Mouse (Mus musculus) spleen, adult 2 months (tissue): ENCODE results near the gene Chchd10. TPM values are rescaled to one million over a fixed set of nuclear protein-coding genes. Genes with fewer than 3 reads are reported as not detected.

ENCODE experiments used
- DNase-seq, 2 experiments: peaks; one replicate each; pipeline versions ENCODE4 v3.0.0 to v3.0.0-alpha.2; 2012 to 2021; ENCODE audit warnings: low spot score in 2 of 2, low read depth in 1 of 2
- H3K27ac ChIP-seq: fragments of 200-500 bp; 2 replicates; pipeline ENCODE4 v1.5.1; 2012; ENCODE audit warnings: low read length, inconsistent platforms; ENCODE audit not compliant: insufficient read depth
- H3K27me3 ChIP-seq: fragments of 200-500 bp; 2 replicates; pipeline ENCODE4 v1.6.1; 2012; ENCODE audit warnings: mild to moderate bottlenecking, moderate library complexity, low read length, inconsistent platforms; ENCODE audit not compliant: control insufficient read depth, insufficient read depth
- H3K36me3 ChIP-seq: fragments of 200-500 bp; 2 replicates; pipeline ENCODE4 v1.6.1; 2012; ENCODE audit warnings: mild to moderate bottlenecking, low read length, inconsistent platforms; ENCODE audit not compliant: control insufficient read depth, insufficient read depth
- H3K4me1 ChIP-seq: fragments of 200-500 bp; 2 replicates; pipeline ENCODE4 v1.6.1; 2011; ENCODE audit warnings: inconsistent platforms; ENCODE audit not compliant: control insufficient read depth, insufficient read depth, insufficient read length
- H3K4me3 ChIP-seq: fragments of 200-500 bp; 2 replicates; pipeline ENCODE4 v1.5.1; 2011; ENCODE audit warnings: mild to moderate bottlenecking, inconsistent platforms; ENCODE audit not compliant: insufficient read depth, insufficient read length; ENCODE audit errors: extremely low read depth
- CTCF ChIP-seq: fragments of 200-500 bp; IDR thresholded peaks from 2 replicates; pipeline ENCODE4 v1.5.1; 2011; ENCODE audit warnings: mild to moderate bottlenecking, inconsistent platforms; ENCODE audit not compliant: insufficient read depth, insufficient read length, insufficient replicate concordance; ENCODE audit errors: extremely low read depth
- POLR2A ChIP-seq: fragments of 200-500 bp; IDR thresholded peaks from 2 replicates; pipeline ENCODE4 v1.6.1; 2011; ENCODE audit warnings: low read depth, low read length, inconsistent platforms
- WGBS: fragments of 180-500 bp; shearing (Covaris S2); methylation state at CpG from one replicate; pipeline ENCODE4 v1.1.7; 2018; 5-methylcytosine and 5-hydroxymethylcytosine counted together
- polyA plus RNA-seq: library from polyadenylated mRNA; depleted of rRNA; stranded (reverse); fragments of >200 nt; gene quantifications from 2 replicates; pipeline ENCODE4 v1.2.3, GENCODE M21; 2012

Gene Chchd10
- polyA plus RNA-seq, 1 experiment = 86.8 TPM

DNA sequence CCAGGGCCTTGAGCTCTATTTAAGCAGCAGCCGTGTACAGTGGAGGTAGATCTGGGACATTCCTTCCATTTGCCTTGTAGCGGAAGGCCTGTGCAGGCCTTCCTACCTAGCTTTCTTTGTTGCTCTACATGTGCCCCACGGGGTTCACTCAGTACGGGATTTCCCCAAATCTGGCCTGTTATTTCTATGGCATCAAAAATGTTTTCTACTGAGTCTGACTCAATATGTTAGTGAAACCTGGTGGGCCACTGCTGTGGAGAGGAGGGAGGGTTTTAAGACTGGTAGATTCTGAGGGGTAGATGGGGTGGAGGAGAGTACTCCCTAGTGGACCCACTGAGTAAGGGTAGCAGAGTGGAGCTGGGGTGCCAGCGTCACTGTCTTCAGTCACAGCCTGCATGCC lies 37.2 kb upstream of the Chchd10 start:
- H3K36me3 ChIP-seq = peaks cover 16% of the 10 kb centered on the region
- H3K4me3 ChIP-seq = no peak overlapping the region
- H3K27ac ChIP-seq = no peak overlapping the region
- 87% methylated on average over 5 of the region's 5 CpGs for whole genome bisulfite sequencing
- no peak for TF ChIP-seq POLR2A
- TF ChIP-seq CTCF = no peak
- peaks cover 13% of the 10 kb centered on the region for H3K4me1 ChIP-seq
- H3K27me3 ChIP-seq = no peaks in the 10 kb centered on the region
- no peak for DNase-seq

DNA sequence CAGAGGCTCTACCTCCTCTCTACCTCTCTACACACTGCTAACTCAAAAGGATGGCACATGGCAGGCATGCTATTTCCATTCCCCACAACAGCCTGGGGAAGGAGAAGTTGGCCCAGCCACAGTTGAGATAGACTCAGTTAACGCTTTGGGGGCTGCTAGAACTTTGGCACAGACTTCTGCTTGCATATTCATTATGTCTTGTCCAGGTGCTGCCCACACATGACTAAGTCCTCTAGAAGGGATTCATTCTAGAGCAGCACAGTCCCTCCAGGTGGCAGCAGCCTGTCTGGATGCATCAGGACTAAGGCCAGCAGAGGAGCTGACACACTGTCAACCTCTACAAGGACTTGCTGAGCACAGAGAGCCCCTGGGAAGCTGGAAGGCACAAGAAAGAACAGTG lies 36.7 kb upstream of the Chchd10 start:
- H3K36me3 ChIP-seq = peaks cover 16% of the 10 kb centered on the region
- H3K4me1 ChIP-seq = peaks cover 13% of the 10 kb centered on the region
- TF ChIP-seq CTCF (no peak), POLR2A (no peak)
- no peak overlapping the region for H3K4me3 ChIP-seq
- WGBS = 87% methylated on average over 1 of the region's 1 CpGs
- H3K27me3 ChIP-seq = no peaks in the 10 kb centered on the region
- no peak overlapping the region for H3K27ac ChIP-seq
- no peak for DNase-seq

DNA sequence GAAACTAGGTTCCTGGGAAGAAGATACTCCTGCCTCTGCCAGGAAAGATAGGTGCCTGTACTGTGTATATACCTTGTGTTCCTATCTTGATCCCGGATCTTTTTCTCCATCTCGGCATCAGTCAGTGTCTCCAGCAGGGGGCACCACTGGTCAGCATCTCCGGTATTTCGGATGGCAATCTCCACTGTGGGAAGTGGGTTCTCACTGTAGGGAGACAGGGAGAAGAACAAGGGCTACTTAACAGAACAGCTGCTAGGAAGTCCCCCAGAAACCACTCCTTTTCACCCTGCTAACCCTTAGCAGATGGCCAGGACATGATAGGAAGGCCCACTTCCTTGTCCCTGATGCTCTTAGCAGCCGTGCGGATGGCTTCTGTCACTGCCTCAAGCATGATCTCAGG lies 35.6 kb upstream of the Chchd10 start:
- peak; percentile 55; the same call in 1 of the 2 replicates for TF ChIP-seq CTCF
- TF ChIP-seq POLR2A = no peak
- DNase-seq = peak in 1 of 2 experiments; percentile 53
- Histone ChIP-seq H3K36me3 (peaks cover 22% of the 10 kb centered on the region), H3K27me3 (no peaks in the 10 kb centered on the region), H3K27ac (no peak overlapping the region), H3K4me3 (no peak overlapping the region), H3K4me1 (peaks cover 13% of the 10 kb centered on the region)
- 55% methylated on average over 6 of the region's 6 CpGs for WGBS

DNA sequence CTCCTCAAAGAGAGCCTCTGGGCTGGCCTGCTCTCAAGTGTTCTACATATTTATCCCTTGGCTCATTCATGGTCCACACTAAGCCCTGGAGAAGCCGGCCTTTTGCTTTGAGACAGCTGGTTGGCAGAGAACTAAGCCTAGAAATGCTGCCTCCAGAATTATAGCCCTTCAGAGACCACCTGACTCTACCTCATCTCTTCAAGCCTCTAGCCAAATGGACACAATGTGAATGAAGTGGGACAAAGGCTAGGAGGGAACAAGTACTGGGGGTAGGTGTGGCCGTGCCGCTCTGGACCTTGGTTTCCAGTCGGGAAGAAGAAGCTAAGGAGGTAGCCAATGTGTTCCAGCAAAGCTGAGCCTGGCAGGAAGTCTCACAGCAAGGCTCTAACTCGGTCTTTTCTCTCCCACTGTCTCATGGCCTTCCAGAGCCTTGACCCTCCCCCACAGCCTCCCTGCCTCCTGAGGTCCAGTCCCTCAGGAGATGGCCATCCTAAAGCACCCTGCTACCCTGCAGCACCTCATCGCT lies 34.8 kb upstream of the Chchd10 start:
- Histone ChIP-seq H3K27me3 (no peaks in the 10 kb centered on the region), H3K4me3 (no peak overlapping the region), H3K27ac (no peak overlapping the region), H3K4me1 (peaks cover 13% of the 10 kb centered on the region), H3K36me3 (peaks cover 22% of the 10 kb centered on the region)
- WGBS = 88% methylated on average over 6 of the region's 6 CpGs
- DNase-seq = no peak
- TF ChIP-seq POLR2A (no peak), CTCF (no peak)

DNA sequence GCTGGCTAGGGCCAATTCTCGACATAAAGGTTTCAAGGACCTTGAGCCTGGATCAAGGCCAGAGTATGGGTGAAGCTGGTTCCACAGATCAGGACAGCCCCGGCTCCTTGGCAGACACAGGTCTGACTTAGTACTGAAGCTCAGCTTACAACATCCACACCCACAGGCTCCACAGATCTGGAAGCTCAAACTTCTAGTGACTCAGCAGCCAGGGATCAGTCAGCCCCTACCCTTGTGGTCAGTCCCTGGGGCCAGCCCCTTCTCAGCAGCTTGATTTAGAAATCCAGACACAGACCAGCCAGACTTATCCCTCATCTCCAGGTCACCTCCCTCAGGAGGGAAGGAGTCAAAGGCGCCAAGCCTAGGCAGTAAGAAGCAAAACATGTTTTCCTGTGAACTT lies 34.1 kb upstream of the Chchd10 start:
- WGBS = 82% methylated on average over 3 of the region's 3 CpGs
- TF ChIP-seq POLR2A (no peak), CTCF (no peak)
- Histone ChIP-seq H3K36me3 (peaks cover 29% of the 10 kb centered on the region), H3K4me3 (no peak overlapping the region), H3K27me3 (no peaks in the 10 kb centered on the region), H3K4me1 (peaks cover 7% of the 10 kb centered on the region; the same call in 1 of the 2 replicates), H3K27ac (no peak overlapping the region)
- no peak for DNase-seq

DNA sequence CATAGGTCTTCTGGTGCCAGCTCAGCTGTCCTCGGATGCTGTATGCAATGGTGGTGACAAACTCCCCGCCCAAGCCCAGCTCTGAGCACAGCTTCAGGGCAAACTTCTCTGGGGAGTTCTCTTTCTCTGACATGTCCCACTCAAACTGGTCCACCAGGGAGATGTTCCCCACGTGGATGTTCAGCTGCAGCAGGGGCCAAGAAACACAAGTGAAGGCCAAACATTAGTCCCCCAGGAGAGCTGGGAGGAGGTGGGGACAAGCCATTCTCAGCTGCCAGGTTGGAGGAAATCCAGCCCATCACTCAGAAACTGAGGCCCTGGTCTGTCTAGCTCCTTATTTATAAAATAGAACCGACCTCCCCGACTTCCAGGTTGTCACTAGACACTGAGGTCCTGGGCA lies 28.5 kb upstream of the Chchd10 start:
- no peak for DNase-seq
- no peaks in the 10 kb centered on the region for H3K4me1 ChIP-seq
- H3K27ac ChIP-seq = no peak overlapping the region
- peaks cover 35% of the 10 kb centered on the region for H3K36me3 ChIP-seq
- 90% methylated on average over 5 of the region's 5 CpGs for WGBS
- no peak for TF ChIP-seq CTCF
- TF ChIP-seq POLR2A = no peak
- no peaks in the 10 kb centered on the region for H3K27me3 ChIP-seq
- H3K4me3 ChIP-seq = no peak overlapping the region

DNA sequence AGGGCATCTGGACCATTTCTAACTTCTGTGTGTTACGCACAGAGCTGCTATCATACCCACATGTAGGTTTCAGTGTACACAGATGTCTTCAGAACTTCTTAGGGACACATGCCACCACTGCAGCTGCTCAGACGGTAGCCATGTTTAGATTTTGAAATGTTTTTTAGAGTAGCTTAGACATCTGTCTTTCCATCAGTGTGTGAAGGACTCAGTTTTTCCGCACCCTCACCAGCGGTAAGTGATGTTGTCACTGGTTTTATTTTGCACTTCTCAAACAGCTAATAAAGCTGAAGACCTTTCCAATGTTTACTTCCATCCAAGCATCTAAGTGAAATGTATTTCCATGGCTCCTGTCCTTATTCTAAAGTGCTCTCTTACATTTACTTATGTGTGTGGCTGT lies 26.0 kb upstream of the Chchd10 start:
- WGBS = 87% methylated on average over 4 of the region's 4 CpGs
- DNase-seq = no peak
- Histone ChIP-seq H3K4me3 (no peak overlapping the region), H3K27ac (no peak overlapping the region), H3K36me3 (peaks cover 43% of the 10 kb centered on the region), H3K27me3 (no peaks in the 10 kb centered on the region), H3K4me1 (no peaks in the 10 kb centered on the region)
- TF ChIP-seq CTCF = no peak
- TF ChIP-seq POLR2A = no peak
